Mouse (Mus musculus) heart, postnatal 0 days (tissue): ENCODE results near the gene Ppig.

Experiments used
- CTCF ChIP-seq: IDR thresholded peaks from 2 replicates; pipeline ENCODE4 v1.5.1; 2016; ENCODE audit warnings: antibody characterized with exemption, control low read depth, low read depth
- EP300 ChIP-seq: IDR thresholded peaks from 2 replicates; pipeline ENCODE4 v1.6.1; 2016; ENCODE audit warnings: antibody characterized with exemption, low read depth

DNA sequence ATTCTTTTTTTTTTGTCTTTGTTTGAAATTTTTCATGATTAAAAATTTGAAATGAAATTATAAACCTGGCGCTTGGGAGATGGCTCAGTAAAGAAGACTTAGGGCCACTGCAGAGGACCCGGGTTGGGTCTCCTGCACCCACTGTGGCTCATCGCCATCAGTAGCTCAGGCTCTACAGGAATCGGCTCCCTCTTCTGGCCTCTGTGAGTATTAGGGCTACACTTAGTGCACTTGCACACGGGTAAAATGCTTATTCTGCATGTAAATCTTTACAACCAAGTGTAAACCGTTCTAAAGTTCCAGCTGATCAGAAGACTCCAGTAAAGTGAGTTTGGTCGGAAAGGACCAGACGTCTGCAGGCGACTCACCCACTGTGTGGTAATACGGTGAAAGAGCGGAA, 28.8 kb upstream of the Ppig start:
- TF ChIP-seq CTCF (no peak), EP300 (no peak)
